Mouse (Mus musculus) CH12.LX (cell line): ENCODE measurements at regions not wholly inside any gene's neighbourhood (a gene's known extent, or its start where the extent isn't known, plus 50 kb on each side); places are given as distances from the start of the nearest gene placed in this dataset.

Source experiments
- DNase-seq: peaks from one replicate; pipeline ENCODE4 v3.0.0-alpha.2; 2013; ENCODE audit errors: extremely low read depth
- H3K27ac ChIP-seq: 2 replicates; pipeline ENCODE4 v1.5.1; 2012; ENCODE audit warnings: low read depth, mild to moderate bottlenecking, control low read depth, moderate library complexity; ENCODE audit not compliant: insufficient read depth
- H3K27me3 ChIP-seq: replicated peaks from 2 replicates; pipeline ENCODE3; 2012; ENCODE audit warnings: inconsistent platforms
- H3K36me3 ChIP-seq, 2 experiments: replicated peaks in 1 of 2; 2 replicates each; pipeline versions ENCODE3 to v1.6.1; 2012; ENCODE audit warnings: inconsistent platforms in 1 of 2, low read length in 1 of 2, mild to moderate bottlenecking in 1 of 2, mixed read lengths in 1 of 2, moderate library complexity in 1 of 2; ENCODE audit not compliant: control insufficient read depth in 1 of 2, insufficient read depth in 1 of 2
- H3K4me1 ChIP-seq, 2 experiments: 2 replicates each; pipeline ENCODE4 v1.6.1; 2012; ENCODE audit warnings: inconsistent platforms in 1 of 2, moderate library complexity in 1 of 2; ENCODE audit not compliant: insufficient read depth in 2 of 2, control insufficient read depth in 1 of 2
- H3K4me2 ChIP-seq: 2 replicates; pipeline ENCODE4 v1.6.1; 2012; ENCODE audit warnings: low read depth, mild to moderate bottlenecking, control low read depth; ENCODE audit not compliant: poor library complexity, insufficient read depth, severe bottlenecking
- H3K4me3 ChIP-seq, 3 experiments: fragments of 150-350 bp in 1 of 3; sonication (generic) in 1 of 3; replicated peaks in 1 of 3; 2 replicates each; pipeline versions ENCODE3 to v1.5.1; 2011 to 2012; ENCODE audit warnings: low read depth in 2 of 3, low read length in 2 of 3, mild to moderate bottlenecking in 2 of 3, moderate library complexity in 2 of 3, control low read depth in 1 of 3, improper control_type of control experiment in 1 of 3, inconsistent platforms in 1 of 3, mixed read lengths in 1 of 3; ENCODE audit not compliant: poor library complexity in 1 of 3
- H3K79me2 ChIP-seq: replicated peaks from 2 replicates; pipeline ENCODE4 v1.6.1; 2012; ENCODE audit warnings: mild to moderate bottlenecking, moderate library complexity; ENCODE audit not compliant: control insufficient read depth, poor library complexity, insufficient read depth, severe bottlenecking; ENCODE audit errors: extremely low read depth
- H3K9ac ChIP-seq: 2 replicates; pipeline ENCODE4 v1.6.1; 2012; ENCODE audit warnings: low read depth, mild to moderate bottlenecking, control low read depth, moderate library complexity; ENCODE audit not compliant: insufficient read depth
- H3K9me3 ChIP-seq: replicated peaks from 2 replicates; pipeline ENCODE3; 2012; ENCODE audit warnings: low read length, inconsistent platforms, mixed read lengths
- BHLHE40 ChIP-seq: IDR thresholded peaks from 2 replicates; pipeline ENCODE4 v1.6.1; 2011; ENCODE audit warnings: mild to moderate bottlenecking, low read depth, low read length, improper control_type of control experiment
- CHD2 ChIP-seq: IDR thresholded peaks from 2 replicates; pipeline ENCODE4 v1.6.1; 2011; ENCODE audit warnings: low read length, improper control_type of control experiment
- E2F4 ChIP-seq: IDR thresholded peaks from 2 replicates; pipeline ENCODE4 v1.6.1; 2011; ENCODE audit warnings: low read depth, low read length, improper control_type of control experiment; ENCODE audit not compliant: insufficient replicate concordance
- ELF1 ChIP-seq: IDR thresholded peaks from 2 replicates; pipeline ENCODE4 v1.6.1; 2014; ENCODE audit warnings: low read depth, mild to moderate bottlenecking, inconsistent platforms, low read length, improper control_type of control experiment
- EP300 ChIP-seq: IDR thresholded peaks from 2 replicates; pipeline ENCODE4 v1.6.1; 2011; ENCODE audit warnings: low read length, improper control_type of control experiment
- IRF4 ChIP-seq: IDR thresholded peaks from 2 replicates; pipeline ENCODE4 v1.6.1; 2014; ENCODE audit warnings: low read depth, mild to moderate bottlenecking, inconsistent platforms, low read length, improper control_type of control experiment
- JUN ChIP-seq: IDR thresholded peaks from 2 replicates; pipeline ENCODE4 v1.6.1; 2011; ENCODE audit warnings: low read depth, mild to moderate bottlenecking, low read length, improper control_type of control experiment, moderate library complexity; ENCODE audit not compliant: insufficient read depth
- JUND ChIP-seq: conservative IDR thresholded peaks from 2 replicates; pipeline ENCODE4 v1.6.1; 2011; ENCODE audit warnings: low read depth, low read length, improper control_type of control experiment
- MAX ChIP-seq: IDR thresholded peaks from 2 replicates; pipeline ENCODE4 v1.6.1; 2011; ENCODE audit warnings: low read length, improper control_type of control experiment
- MAZ ChIP-seq: IDR thresholded peaks from 2 replicates; pipeline ENCODE4 v1.6.1; 2012; ENCODE audit warnings: low read depth, mild to moderate bottlenecking, inconsistent platforms, low read length, improper control_type of control experiment, moderate library complexity
- MXI1 ChIP-seq: IDR thresholded peaks from 2 replicates; pipeline ENCODE4 v1.6.1; 2011; ENCODE audit warnings: mild to moderate bottlenecking, low read depth, low read length, improper control_type of control experiment
- NELFE ChIP-seq: IDR thresholded peaks from 2 replicates; pipeline ENCODE4 v1.6.1; 2011; ENCODE audit warnings: low read depth, low read length, improper control_type of control experiment
- RAD21 ChIP-seq: IDR thresholded peaks from 2 replicates; pipeline ENCODE4 v1.6.1; 2011; ENCODE audit warnings: low read depth, mild to moderate bottlenecking, low read length, improper control_type of control experiment, moderate library complexity
- SIN3A ChIP-seq: IDR thresholded peaks from 2 replicates; pipeline ENCODE4 v1.6.1; 2012; ENCODE audit warnings: low read length, improper control_type of control experiment, inconsistent platforms
- SMC3 ChIP-seq: IDR thresholded peaks from 2 replicates; pipeline ENCODE4 v1.6.1; 2011; ENCODE audit warnings: low read depth, low read length, improper control_type of control experiment
- UBTF ChIP-seq: IDR thresholded peaks from 2 replicates; pipeline ENCODE4 v1.6.1; 2012; ENCODE audit warnings: low read depth, mild to moderate bottlenecking, inconsistent platforms, low read length, improper control_type of control experiment, moderate library complexity
- USF1 ChIP-seq: IDR thresholded peaks from 2 replicates; pipeline ENCODE4 v1.6.1; 2014; ENCODE audit warnings: low read depth, mild to moderate bottlenecking, inconsistent platforms, low read length, improper control_type of control experiment
- ZKSCAN1 ChIP-seq: IDR thresholded peaks from 2 replicates; pipeline ENCODE4 v1.6.1; 2012; ENCODE audit warnings: low read depth, inconsistent platforms, low read length, improper control_type of control experiment, borderline replicate concordance
- ZNF384 ChIP-seq: IDR thresholded peaks from 2 replicates; pipeline ENCODE4 v1.6.1; 2012; ENCODE audit warnings: low read depth, low read length, improper control_type of control experiment, inconsistent platforms
- dilution Hi-C: fragments of 300-500 bp; cut with MboI; formaldehyde crosslinking; loops from 2 replicates; pipeline ENCODE4 v1.14.3; 2020; ENCODE audit warnings: low sequenced_read_pairs; ENCODE audit not compliant: extremely low pct_unique_long_range_greater_than_20kb, extremely low pct_ligation_motif_present
- in situ Hi-C: fragments of 300-500 bp; cut with MboI; formaldehyde crosslinking; loops from 3 replicates; pipeline ENCODE4 v1.14.3; 2019; ENCODE audit warnings: low sequenced_read_pairs, low pct_ligation_motif_present, low pct_unique_long_range_greater_than_20kb, mixed read lengths

- dilution Hi-C loops = no loop called here
- Histone ChIP-seq H3K36me3 (no peaks in the 10 kb centered on the region), H3K27me3 (no peaks in the 10 kb centered on the region), H3K9ac (no peak overlapping the region), H3K9me3 (no peaks in the 10 kb centered on the region), H3K4me2 (0 out of 2 replicates have a peak overlapping the region, but pooled peaks have one; percentile 60), H3K4me3 (no peak overlapping the region), H3K79me2 (no peaks in the 10 kb centered on the region), H3K27ac (no peak overlapping the region), H3K4me1 (0 out of 4 replicates have a peak, but pooled peaks cover 0 to 3% of the 10 kb centered on the region in 2 experiments)
- TF ChIP-seq MAX (no peak), ZNF384 (no peak), EP300 (no peak), JUN (no peak), SIN3A (no peak)
- in situ Hi-C loops = loop anchor here (10.0 kb wide), 1 partner anchor 370 kb away; no protein-coding TSS in a partner anchor
- no peak for DNase-seq
Measured at GRCm38 (mm10) chr8:78004891-78005290, 208.2 kb upstream of the Ttc29 start.

DNA sequence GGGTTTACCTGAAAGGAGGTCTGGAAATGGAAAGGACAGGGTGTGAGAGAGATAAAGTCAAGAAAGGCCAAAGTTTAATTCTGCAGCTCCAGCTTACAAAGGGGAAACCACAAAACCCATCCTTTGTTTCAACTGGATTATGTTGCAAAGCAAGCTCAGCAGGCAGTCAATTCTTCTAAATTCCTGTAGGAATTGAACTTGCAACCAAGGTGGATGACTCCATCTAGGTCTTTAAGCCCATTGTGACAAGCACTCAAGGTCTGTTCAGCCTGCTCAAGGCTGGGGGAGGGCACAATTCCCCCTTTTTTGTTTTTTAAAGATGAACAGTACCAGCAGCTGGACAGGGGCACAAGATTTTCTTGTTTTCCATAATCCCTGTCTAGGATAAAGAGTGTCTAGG is 200.0 kb upstream of the Ttc29 start:
- dilution Hi-C loops (no loop called here), in situ Hi-C loops (no loop called here)
- Histone ChIP-seq H3K79me2 (no peaks in the 10 kb centered on the region), H3K4me2 (no peak overlapping the region), H3K27me3 (no peaks in the 10 kb centered on the region), H3K27ac (no peak overlapping the region), H3K4me3 (no peak overlapping the region), H3K9ac (no peak overlapping the region), H3K36me3 (no peaks in the 10 kb centered on the region), H3K9me3 (no peaks in the 10 kb centered on the region), H3K4me1 (no peaks in the 10 kb centered on the region)
- TF ChIP-seq USF1 (no peak), SMC3 (no peak), JUND (no peak), RAD21 (no peak), E2F4 (no peak), MAZ (no peak), MXI1 (no peak), IRF4 (no peak), ELF1 (no peak), JUN (no peak), UBTF (no peak), BHLHE40 (no peak), ZKSCAN1 (no peak), CHD2 (no peak), SIN3A (no peak), NELFE (no peak)
- DNase-seq = no peak
